Mouse (Mus musculus) urinary bladder, postnatal 14 days (tissue): ENCODE data around the gene Slc10a7.

ENCODE experiments used
- DNase-seq: peaks from one replicate; pipeline ENCODE4 v3.0.0; 2021; ENCODE audit warnings: low spot score

Gene Slc10a7

GRCm38 (mm10) chr8:78549971-78550751 lies 41.0 kb downstream of the Slc10a7 start:
- DNase-seq: no peak

- DNase-seq: no peak
Measured at GRCm38 (mm10) chr8:78550752-78551134, 41.6 kb downstream of the Slc10a7 start.

- no peak for DNase-seq
Measured at GRCm38 (mm10) chr8:78555817-78556216, 46.7 kb downstream of the Slc10a7 start.

GRCm38 (mm10) chr8:78556773-78557434 lies 47.8 kb downstream of the Slc10a7 start:
- DNase-seq: no peak

- DNase-seq: no peak
Measured at GRCm38 (mm10) chr8:78561620-78562019, 52.5 kb downstream of the Slc10a7 start.

GRCm38 (mm10) chr8:78563466-78564058 lies 54.4 kb downstream of the Slc10a7 start:
- no peak for DNase-seq

- no peak for DNase-seq
Measured at GRCm38 (mm10) chr8:78564200-78564599, 55.1 kb downstream of the Slc10a7 start.

GRCm38 (mm10) chr8:78568196-78568595 lies 59.0 kb downstream of the Slc10a7 start:
- no peak for DNase-seq

- DNase-seq: no peak
Measured at GRCm38 (mm10) chr8:78571528-78571927, 62.4 kb downstream of the Slc10a7 start.

GRCm38 (mm10) chr8:78574207-78574606 lies 65.1 kb downstream of the Slc10a7 start:
- no peak for DNase-seq

GRCm38 (mm10) chr8:78577569-78577968 lies 68.4 kb downstream of the Slc10a7 start:
- no peak for DNase-seq

- no peak for DNase-seq
Measured at GRCm38 (mm10) chr8:78578036-78578435, 68.9 kb downstream of the Slc10a7 start.

GRCm38 (mm10) chr8:78584011-78584776 lies 75.0 kb downstream of the Slc10a7 start:
- DNase-seq: no peak

- DNase-seq: no peak
Measured at GRCm38 (mm10) chr8:78584863-78585262, 75.7 kb downstream of the Slc10a7 start.

- DNase-seq: peak; percentile 36
Measured at GRCm38 (mm10) chr8:78595481-78595908, 86.3 kb downstream of the Slc10a7 start.

- peak; percentile 10 for DNase-seq
Measured at GRCm38 (mm10) chr8:78598237-78598636, 89.1 kb downstream of the Slc10a7 start.

GRCm38 (mm10) chr8:78603084-78603483 lies 93.9 kb downstream of the Slc10a7 start:
- no peak for DNase-seq

GRCm38 (mm10) chr8:78604426-78604825 lies 95.3 kb downstream of the Slc10a7 start:
- DNase-seq: no peak

GRCm38 (mm10) chr8:78609301-78609700 lies 100.2 kb downstream of the Slc10a7 start:
- DNase-seq: no peak

GRCm38 (mm10) chr8:78611019-78611418 lies 101.9 kb downstream of the Slc10a7 start:
- DNase-seq: no peak

GRCm38 (mm10) chr8:78622362-78622761 lies 113.2 kb downstream of the Slc10a7 start:
- no peak for DNase-seq

GRCm38 (mm10) chr8:78623972-78624371 lies 114.8 kb downstream of the Slc10a7 start:
- DNase-seq: no peak
